Mouse (Mus musculus): Measurements from ENCODE around the gene Hsd17b12.

DNA sequence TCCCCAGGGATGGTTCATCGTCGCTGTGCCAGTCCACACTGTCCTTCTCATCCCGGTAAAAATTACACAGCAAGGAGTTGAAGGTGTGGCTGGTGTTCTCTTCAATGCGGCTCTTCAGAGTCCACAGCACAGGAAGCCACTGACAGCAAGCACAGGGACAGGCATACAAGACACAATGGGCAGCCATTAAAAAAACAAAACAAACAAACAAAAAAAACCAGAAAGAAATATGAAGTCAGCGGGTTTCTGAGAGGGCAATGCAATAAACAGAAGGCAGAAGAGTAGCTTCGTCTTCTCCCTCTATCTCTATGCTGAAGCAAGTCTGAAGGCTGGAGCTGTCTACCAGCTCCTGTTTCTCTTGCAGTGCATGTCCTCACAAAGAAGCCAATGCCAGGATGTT, 161.5 kb downstream of the Hsd17b12 start, which contains the start of gene Gm27027:
- TF ChIP-seq EP300 (optimal IDR thresholded peaks at IDR 0.05) (no peak), CTCF (IDR thresholded peaks at IDR 0.05; ENCODE audit: low read depth) (no peak)
